Mouse (Mus musculus): ENCODE data around the gene Ppp2r5b. TPM values are rescaled to one million over a fixed set of nuclear protein-coding genes. Genes with fewer than 3 reads are reported as not detected.

Gene Ppp2r5b
- polyA plus RNA-seq, 1 experiment, result 32.1 TPM

DNA sequence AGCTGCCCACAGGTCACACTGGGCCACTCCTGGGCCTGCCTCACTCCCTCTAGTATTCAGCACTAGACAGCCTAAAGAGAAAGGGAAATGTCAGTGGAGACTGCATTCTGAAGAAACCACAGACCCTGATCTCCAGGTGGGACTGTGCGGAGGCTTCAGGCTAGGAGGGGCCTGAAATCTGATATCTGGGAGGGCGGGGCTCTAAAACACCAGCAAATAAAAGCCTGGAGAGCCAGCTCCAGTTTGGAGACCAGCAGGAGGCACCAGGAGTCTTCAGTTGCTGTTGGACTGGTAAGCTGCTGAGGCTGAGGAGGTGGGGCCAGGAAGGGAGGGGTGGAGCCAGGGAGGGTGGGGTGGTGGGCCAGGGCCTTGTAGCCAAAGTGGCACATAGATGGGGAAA, 9.5 kb downstream of the Ppp2r5b start, which contains the start of gene Gpha2:
Gpha2 (plus strand) TSS at position 246 of the 400 bp plus-strand sequence.
- H3K4me1 ChIP-seq (ENCODE audit: control insufficient read depth, insufficient read depth, low read length), result no peaks in the 10 kb centered on the region
- DNase-seq, result no peak
- no peaks in the 10 kb centered on the region for H3K27me3 ChIP-seq (replicated peaks; ENCODE audit: control insufficient read depth, insufficient read depth, low read length)
- H3K36me3 ChIP-seq (ENCODE audit: control insufficient read depth, insufficient read depth, low read length), result no peaks in the 10 kb centered on the region
- no peak within 1 kb of the TSS for H3K4me3 ChIP-seq (ENCODE audit: insufficient read depth, low read depth, low read length)
- TF ChIP-seq CTCF (conservative IDR thresholded peaks at IDR 0.05; ENCODE audit: insufficient read depth, insufficient read length, low read depth, low read length) (no peak), POLR2A (IDR thresholded peaks at IDR 0.05; ENCODE audit: low read depth, low read length) (no peak)
- WGBS, result 60% methylated on average over 2 of the region's 2 CpGs
- H3K27ac ChIP-seq (ENCODE audit: insufficient read depth, low read depth, low read length), result no peak within 1 kb of the TSS

DNA sequence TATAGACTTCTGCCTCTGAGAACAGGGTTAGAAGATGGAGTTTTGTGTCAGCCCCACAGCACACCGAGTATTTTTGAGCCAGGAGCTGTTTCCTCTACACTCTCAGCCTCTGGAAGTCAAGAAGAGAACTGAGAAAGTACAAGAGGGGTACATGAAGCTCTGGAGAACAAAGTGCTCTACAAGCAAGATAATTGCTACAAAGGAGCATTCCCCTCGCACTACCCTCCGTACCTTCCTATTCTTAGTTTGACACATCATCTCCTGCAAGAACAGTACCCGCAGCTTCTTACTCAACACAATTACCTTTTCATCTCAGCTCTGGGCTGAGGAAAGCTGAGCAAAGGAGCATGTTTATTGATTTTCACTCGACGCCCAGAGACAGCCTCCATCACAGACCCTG, 17.1 kb downstream of the Ppp2r5b start:
- Histone ChIP-seq H3K4me3 (ENCODE audit: insufficient read depth, low read depth, low read length) (no peak overlapping the region), H3K36me3 (ENCODE audit: control insufficient read depth, insufficient read depth, low read length) (no peaks in the 10 kb centered on the region), H3K27ac (ENCODE audit: insufficient read depth, low read depth, low read length) (no peak overlapping the region), H3K27me3 (replicated peaks; ENCODE audit: control insufficient read depth, insufficient read depth, low read length) (no peaks in the 10 kb centered on the region), H3K4me1 (ENCODE audit: control insufficient read depth, insufficient read depth, low read length) (no peaks in the 10 kb centered on the region)
- DNase-seq, result no peak
- WGBS, result 75% methylated on average over 6 of the region's 6 CpGs
- TF ChIP-seq CTCF (conservative IDR thresholded peaks at IDR 0.05; ENCODE audit: insufficient read depth, insufficient read length, low read depth, low read length) (no peak), POLR2A (IDR thresholded peaks at IDR 0.05; ENCODE audit: low read depth, low read length) (no peak)

DNA sequence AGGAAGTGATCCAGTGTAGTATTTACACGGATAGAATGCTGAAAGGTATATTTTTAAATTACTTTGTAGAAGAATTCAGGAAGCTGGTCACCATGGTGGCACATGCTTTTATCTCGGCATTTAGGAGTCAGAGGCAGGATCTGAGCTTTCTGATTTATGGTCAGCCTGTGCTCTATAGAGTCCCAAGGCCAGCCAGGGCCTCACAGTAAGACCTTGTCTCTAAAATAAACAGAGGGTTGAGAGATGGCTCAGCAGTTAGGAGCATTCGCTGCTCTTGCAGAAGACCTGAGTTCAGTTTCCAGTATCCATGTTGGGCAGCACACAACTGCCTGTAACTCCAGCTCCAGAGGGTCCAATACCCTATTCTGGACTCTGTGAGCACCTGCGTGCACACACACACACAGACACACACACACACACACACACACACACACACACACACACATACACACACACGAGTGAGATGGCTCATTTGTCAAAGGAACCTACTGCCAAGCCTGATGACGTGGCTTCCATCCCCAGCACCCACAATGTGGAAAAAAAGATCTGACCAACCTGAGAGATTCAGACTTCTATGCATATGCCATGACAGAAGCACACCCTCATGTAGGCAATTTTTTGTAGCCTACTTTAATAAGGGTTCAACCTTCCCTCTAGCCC, 19.5 kb downstream of the Ppp2r5b start:
- Histone ChIP-seq H3K27ac (ENCODE audit: insufficient read depth, low read depth, low read length) (no peak overlapping the region), H3K27me3 (replicated peaks; ENCODE audit: control insufficient read depth, insufficient read depth, low read length) (no peaks in the 10 kb centered on the region), H3K36me3 (ENCODE audit: control insufficient read depth, insufficient read depth, low read length) (no peaks in the 10 kb centered on the region), H3K4me1 (ENCODE audit: control insufficient read depth, insufficient read depth, low read length) (no peaks in the 10 kb centered on the region), H3K4me3 (ENCODE audit: insufficient read depth, low read depth, low read length) (no peak overlapping the region)
- no peak for DNase-seq
- TF ChIP-seq CTCF (conservative IDR thresholded peaks at IDR 0.05; ENCODE audit: insufficient read depth, insufficient read length, low read depth, low read length) (no peak), POLR2A (IDR thresholded peaks at IDR 0.05; ENCODE audit: low read depth, low read length) (no peak)
- WGBS, result 53% methylated on average over 6 of the region's 6 CpGs

DNA sequence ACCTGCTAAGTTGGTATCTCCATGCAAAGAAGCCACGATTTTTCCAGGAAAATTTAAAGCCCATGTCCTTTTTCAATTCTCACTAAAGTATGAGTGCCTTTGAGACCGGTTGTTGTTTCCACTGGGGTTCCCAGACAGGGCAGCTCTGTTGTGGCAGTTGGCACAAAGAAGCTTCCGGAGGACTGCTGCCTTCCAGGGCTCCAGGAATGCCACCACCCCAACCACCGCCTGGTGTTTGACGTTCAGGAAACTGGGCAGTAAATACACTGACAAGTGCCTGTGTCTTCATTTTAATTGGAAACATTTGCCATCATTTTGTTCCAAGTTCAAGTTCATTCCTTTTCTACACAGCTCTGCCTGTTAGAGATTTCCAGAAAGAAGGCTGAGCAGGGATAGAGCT, 29.0 kb downstream of the Ppp2r5b start:
- TF ChIP-seq CTCF (conservative IDR thresholded peaks at IDR 0.05; ENCODE audit: insufficient read depth, insufficient read length, low read depth, low read length) (no peak), POLR2A (IDR thresholded peaks at IDR 0.05; ENCODE audit: low read depth, low read length) (no peak)
- DNase-seq, result no peak
- H3K4me3 ChIP-seq (ENCODE audit: insufficient read depth, low read depth, low read length), result no peak overlapping the region
- H3K36me3 ChIP-seq (ENCODE audit: control insufficient read depth, insufficient read depth, low read length), result no peaks in the 10 kb centered on the region
- H3K4me1 ChIP-seq (ENCODE audit: control insufficient read depth, insufficient read depth, low read length), result no peaks in the 10 kb centered on the region
- no peak overlapping the region for H3K27ac ChIP-seq (ENCODE audit: insufficient read depth, low read depth, low read length)
- WGBS, result 69% methylated on average over 5 of the region's 5 CpGs
- H3K27me3 ChIP-seq (replicated peaks; ENCODE audit: control insufficient read depth, insufficient read depth, low read length), result no peaks in the 10 kb centered on the region

DNA sequence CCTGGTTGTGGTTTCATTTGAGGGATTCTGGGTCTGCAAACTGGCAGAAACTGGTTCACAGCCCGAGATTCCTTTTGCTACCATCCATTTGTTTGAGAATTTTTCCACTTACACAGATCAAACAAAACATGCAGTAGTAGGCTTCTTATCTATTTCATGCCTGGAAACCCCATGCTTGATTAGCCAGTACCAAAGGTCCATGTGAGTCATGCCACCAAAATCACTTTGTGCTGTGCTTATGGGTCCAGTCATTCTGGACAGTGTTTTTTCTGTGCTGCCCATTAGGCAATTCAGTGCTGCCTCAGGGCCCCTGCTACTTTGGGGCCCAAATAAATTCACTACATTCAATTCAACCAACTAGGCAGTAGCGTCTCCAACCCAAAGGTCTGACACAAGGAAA, 31.4 kb downstream of the Ppp2r5b start:
- DNase-seq, result no peak
- H3K4me1 ChIP-seq (ENCODE audit: control insufficient read depth, insufficient read depth, low read length), result no peaks in the 10 kb centered on the region
- no peaks in the 10 kb centered on the region for H3K36me3 ChIP-seq (ENCODE audit: control insufficient read depth, insufficient read depth, low read length)
- no peaks in the 10 kb centered on the region for H3K27me3 ChIP-seq (replicated peaks; ENCODE audit: control insufficient read depth, insufficient read depth, low read length)
- no peak overlapping the region for H3K27ac ChIP-seq (ENCODE audit: insufficient read depth, low read depth, low read length)
- no peak for TF ChIP-seq CTCF (conservative IDR thresholded peaks at IDR 0.05; ENCODE audit: insufficient read depth, insufficient read length, low read depth, low read length)
- 80% methylated on average over 2 of the region's 2 CpGs for WGBS
- no peak overlapping the region for H3K4me3 ChIP-seq (ENCODE audit: insufficient read depth, low read depth, low read length)

DNA sequence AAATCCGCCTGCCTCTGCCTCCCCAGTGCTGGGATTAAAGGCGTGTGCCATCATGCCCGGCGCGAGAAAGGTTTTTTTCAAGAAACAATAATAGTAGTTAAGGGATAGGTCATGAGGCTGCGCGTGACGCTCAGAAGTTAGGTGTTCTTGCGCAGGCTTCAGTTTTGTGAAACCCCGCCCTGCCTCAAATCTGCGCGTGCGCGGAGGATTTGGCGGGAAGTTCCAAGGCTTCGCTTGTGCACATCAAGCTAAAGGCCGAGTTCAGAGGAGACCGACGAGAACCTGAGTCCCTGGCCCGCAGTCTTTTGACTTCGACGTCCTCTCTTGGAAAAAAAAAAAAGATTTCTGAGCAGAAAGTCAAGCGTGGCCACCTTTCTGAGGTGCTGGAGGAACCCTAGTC, 51.5 kb downstream of the Ppp2r5b start, which contains the start of gene Majin:
Majin (plus strand) TSS at position 258 of the 400 bp plus-strand sequence.
- no peak within 1 kb of the TSS for H3K27ac ChIP-seq (ENCODE audit: insufficient read depth, low read depth, low read length)
- H3K4me1 ChIP-seq (ENCODE audit: control insufficient read depth, insufficient read depth, low read length), result no peaks in the 10 kb centered on the region
- TF ChIP-seq POLR2A (IDR thresholded peaks at IDR 0.05; ENCODE audit: low read depth, low read length), result no peak
- TF ChIP-seq CTCF (conservative IDR thresholded peaks at IDR 0.05; ENCODE audit: insufficient read depth, insufficient read length, low read depth, low read length), result no peak
- H3K27me3 ChIP-seq (replicated peaks; ENCODE audit: control insufficient read depth, insufficient read depth, low read length), result no peaks in the 10 kb centered on the region
- H3K36me3 ChIP-seq (ENCODE audit: control insufficient read depth, insufficient read depth, low read length), result no peaks in the 10 kb centered on the region
- 89% methylated on average over 23 of the region's 23 CpGs for WGBS
- no peak within 1 kb of the TSS for H3K4me3 ChIP-seq (ENCODE audit: insufficient read depth, low read depth, low read length)
- DNase-seq, result no peak

DNA sequence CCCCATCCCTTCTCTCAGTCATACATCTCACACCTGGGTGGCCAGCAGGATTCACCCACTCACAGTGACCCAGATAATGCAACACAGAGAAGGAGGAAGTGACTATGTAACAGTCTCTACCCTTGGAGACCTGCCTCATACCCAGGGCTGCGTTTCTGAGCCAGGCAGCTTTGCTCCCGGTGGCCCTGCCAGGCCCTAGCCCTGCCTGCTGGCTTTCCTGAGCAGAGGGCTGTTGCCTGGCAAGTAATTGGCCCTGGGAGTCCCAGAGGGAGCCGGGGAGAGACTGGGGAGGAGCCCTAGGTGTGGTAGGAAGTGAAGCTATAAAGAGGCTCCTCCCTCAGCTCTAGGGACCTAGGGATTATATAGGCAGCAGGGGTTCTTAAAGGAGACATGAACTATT, 53.1 kb downstream of the Ppp2r5b start:
- no peaks in the 10 kb centered on the region for H3K36me3 ChIP-seq (ENCODE audit: control insufficient read depth, insufficient read depth, low read length)
- 11% methylated on average over 3 of the region's 3 CpGs for WGBS
- H3K4me1 ChIP-seq (ENCODE audit: control insufficient read depth, insufficient read depth, low read length), result no peaks in the 10 kb centered on the region
- no peak for DNase-seq
- H3K27ac ChIP-seq (ENCODE audit: insufficient read depth, low read depth, low read length), result no peak overlapping the region
- H3K4me3 ChIP-seq (ENCODE audit: insufficient read depth, low read depth, low read length), result no peak overlapping the region
- H3K27me3 ChIP-seq (replicated peaks; ENCODE audit: control insufficient read depth, insufficient read depth, low read length), result no peaks in the 10 kb centered on the region
- TF ChIP-seq CTCF (conservative IDR thresholded peaks at IDR 0.05; ENCODE audit: insufficient read depth, insufficient read length, low read depth, low read length), result no peak

All from kidney, adult 2 months (tissue).